In the genomic region with DNA sequence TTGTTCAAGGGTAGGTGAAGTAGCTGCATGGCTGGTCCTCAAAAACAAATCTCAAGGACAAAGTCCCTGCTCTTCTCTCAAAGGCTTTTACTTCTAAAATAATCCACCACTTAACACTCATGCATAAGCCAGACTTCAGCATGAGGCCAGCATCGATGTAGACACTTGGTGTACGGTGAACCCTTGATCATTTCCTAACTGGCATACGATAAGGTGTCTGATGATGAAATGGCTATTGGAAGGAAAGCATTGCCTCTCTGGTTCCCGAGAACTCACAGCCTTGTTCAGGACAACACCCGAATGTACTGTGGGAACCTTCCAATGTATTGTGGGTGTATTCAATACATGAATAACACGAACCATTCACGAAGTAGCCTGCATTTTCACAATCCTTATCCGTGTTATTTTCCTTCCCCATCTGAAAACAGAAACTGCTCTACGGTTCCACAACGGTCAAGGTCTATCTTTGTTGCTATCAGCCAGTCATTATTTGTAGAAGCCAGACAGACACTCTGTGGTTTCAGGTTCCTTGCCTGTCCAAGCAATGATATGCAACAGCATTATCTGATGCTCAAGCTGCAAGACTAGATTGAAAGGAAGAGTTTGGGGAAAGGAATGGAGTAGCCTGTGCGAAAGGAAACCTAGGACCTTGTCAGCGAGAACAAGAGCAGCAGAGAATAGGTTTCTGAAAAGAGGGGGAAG, we compare ENCODE assay signal across 26 mouse cellular contexts.
DNase-seq lines count a peak whose midpoint lies in the region; ATAC-seq and TF ChIP-seq lines count a peak whose summit lies in the region.
"Had no signal": no experiment of that assay in that cellular context is flagged by ENCODE, and none has a peak within 500 bp of the region (broad histone marks: within the 10 kb centered on the region; RNA-seq: fewer than 3 reads in every experiment).

No protein-coding gene starts in this region.

- ATAC-seq in liver, embryonic 14.5 days (ENCODE audit: insufficient read depth) = peak; percentile 63
- ATAC-seq in megakaryocyte progenitor cell, adult 5-6 weeks (replicated peaks; ENCODE audit: poor library complexity) = peak; percentile 93
- no peak for ATAC-seq in lung, postnatal 0 days
- ATAC-seq: forebrain, postnatal 0 days had no signal

- dilution Hi-C loops in CH12.LX (cut with MboI; ENCODE audit: extremely low pct_ligation_motif_present, extremely low pct_unique_long_range_greater_than_20kb, low sequenced_read_pairs) = no loop called here

- no peak overlapping the region for H3K9ac ChIP-seq in CH12.LX (ENCODE audit: insufficient read depth, low read depth)
- H3K9ac ChIP-seq in liver, embryonic 14.5 days (replicated peaks) = no peak overlapping the region
- H3K9ac ChIP-seq in lung, postnatal 0 days (replicated peaks; ENCODE audit: low read depth) = no peak overlapping the region
- H3K9ac ChIP-seq: embryonic facial prominence, embryonic 15.5 days; forebrain, postnatal 0 days; heart, embryonic 15.5 days; hindbrain, embryonic 14.5 days; limb, embryonic 15.5 days; neural tube, embryonic 12.5 days had no signal

- H3K4me1 ChIP-seq in CH12.LX (ENCODE audit: control insufficient read depth in 1 of 2, insufficient read depth in 2 of 2) = no peaks in the 10 kb centered on the region; a peak in 1 of 4 replicates
- peaks cover 0 to 6% of the 10 kb centered on the region in 2 experiments; a peak in 1 of 4 replicates for H3K4me1 ChIP-seq in liver, embryonic 14.5 days (replicated peaks; ENCODE audit: control insufficient read depth in 2 of 2, insufficient read depth in 2 of 2, low read length in 1 of 2)
- no peaks in the 10 kb centered on the region for H3K4me1 ChIP-seq in lung, postnatal 0 days (ENCODE audit: insufficient read depth, low read depth, low read length)
- H3K4me1 ChIP-seq: embryonic facial prominence, embryonic 15.5 days; heart, embryonic 15.5 days; limb, embryonic 15.5 days; neural tube, embryonic 12.5 days had no signal

- TF ChIP-seq EP300 in CH12.LX (IDR thresholded peaks at IDR 0.05; ENCODE audit: low read length) = no peak
- peak; percentile 65 for TF ChIP-seq EP300 in liver, embryonic 14.5 days (IDR thresholded peaks at IDR 0.05; ENCODE audit: low read depth)
- TF ChIP-seq EP300 in lung, postnatal 0 days (IDR thresholded peaks at IDR 0.05) = no peak

- H3K27ac ChIP-seq in CH12.LX (ENCODE audit: insufficient read depth, low read depth) = no peak overlapping the region
- no peak overlapping the region for H3K27ac ChIP-seq in liver, embryonic 14.5 days
- no peak overlapping the region for H3K27ac ChIP-seq in lung, postnatal 0 days (ENCODE audit: low read length)
- H3K27ac ChIP-seq: embryonic facial prominence, embryonic 15.5 days; heart, embryonic 15.5 days; hindbrain, embryonic 14.5 days; kidney, postnatal 0 days; limb, embryonic 15.5 days; macrophage; neural tube, embryonic 12.5 days; stomach, postnatal 0 days had no signal

- TF ChIP-seq CTCF in CH12.LX (conservative IDR thresholded peaks at IDR 0.05 in 1 of 2, IDR thresholded peaks at IDR 0.05 in 1 of 2; ENCODE audit: low read depth in 2 of 2, low read length in 2 of 2) = no peak
- TF ChIP-seq CTCF in liver, embryonic 14.5 days (IDR thresholded peaks at IDR 0.05; ENCODE audit: low read depth) = no peak
- no peak for TF ChIP-seq CTCF in lung, postnatal 0 days (IDR thresholded peaks at IDR 0.05)

- no peak for DNase-seq in CH12.LX (ENCODE audit: extremely low read depth)
- peak; percentile 21 for DNase-seq in c-Kit-positive CD71-positive TER-119-negative erythroid progenitor cells, embryonic 14.5 days (ENCODE audit: low read depth)
- no peak for DNase-seq in liver, embryonic 14.5 days (ENCODE audit: low read depth in 3 of 3, low spot score in 3 of 3)
- no peak for DNase-seq in lung, postnatal 0 days (ENCODE audit: low spot score)
- DNase-seq in spleen, postnatal 10 days (ENCODE audit: low spot score in 2 of 2) = no peak
- no peak for DNase-seq in right cerebral cortex, postnatal 25 days
- DNase-seq: adrenal gland, postnatal 14 days; B cell, adult 2 months; cerebellum, adult 8-10 months; cerebellum, postnatal 36 days; forebrain, postnatal 0 days; gastrocnemius, postnatal 36 days; heart, postnatal 4 days; kidney, adult 2 months; left cerebral cortex, postnatal 4 days; midbrain, embryonic 14.5 days; thymus, adult 2 months had no signal

- no peak for TF ChIP-seq RAD21 in CH12.LX (IDR thresholded peaks at IDR 0.05; ENCODE audit: low read depth, low read length)

- H3K9me3 ChIP-seq in CH12.LX (replicated peaks; ENCODE audit: low read length) = no peaks in the 10 kb centered on the region
- H3K9me3 ChIP-seq in liver, embryonic 14.5 days (ENCODE audit: control insufficient read depth, low read length) = no peaks in the 10 kb centered on the region
- H3K9me3 ChIP-seq in lung, postnatal 0 days (ENCODE audit: low read length) = no peaks in the 10 kb centered on the region
- H3K9me3 ChIP-seq: embryonic facial prominence, embryonic 15.5 days; heart, embryonic 15.5 days; limb, embryonic 15.5 days; neural tube, embryonic 12.5 days had no signal

- no peaks in the 10 kb centered on the region for H3K27me3 ChIP-seq in CH12.LX (replicated peaks)
- H3K27me3 ChIP-seq in liver, embryonic 14.5 days (ENCODE audit: control insufficient read depth, insufficient read depth, low read length) = no peaks in the 10 kb centered on the region
- no peaks in the 10 kb centered on the region for H3K27me3 ChIP-seq in lung, postnatal 0 days (replicated peaks; ENCODE audit: insufficient read depth, low read length)
- H3K27me3 ChIP-seq: embryonic facial prominence, embryonic 15.5 days; heart, embryonic 15.5 days; limb, embryonic 15.5 days; neural tube, embryonic 12.5 days had no signal

- H3K4me2 ChIP-seq in CH12.LX (ENCODE audit: insufficient read depth, low read depth, poor library complexity, severe bottlenecking) = 0 out of 2 replicates have a peak overlapping the region, but pooled peaks have one; percentile 4
- peak overlapping the region; percentile 38 for H3K4me2 ChIP-seq in liver, embryonic 14.5 days (ENCODE audit: low read depth)
- no peak overlapping the region for H3K4me2 ChIP-seq in lung, postnatal 0 days (replicated peaks; ENCODE audit: low read depth, low read length)
- H3K4me2 ChIP-seq: embryonic facial prominence, embryonic 15.5 days; heart, embryonic 15.5 days; hindbrain, embryonic 14.5 days; limb, embryonic 15.5 days; neural tube, embryonic 12.5 days had no signal

- in situ Hi-C loops in CH12.LX (cut with MboI; ENCODE audit: low pct_ligation_motif_present, low pct_unique_long_range_greater_than_20kb, low sequenced_read_pairs) = no loop called here

- TF ChIP-seq POLR2A in CH12.LX (IDR thresholded peaks at IDR 0.05; ENCODE audit: low read depth, low read length) = no peak

- no peaks in the 10 kb centered on the region for H3K36me3 ChIP-seq in CH12.LX (replicated peaks in 1 of 2; ENCODE audit: control insufficient read depth in 1 of 2, insufficient read depth in 1 of 2, low read length in 1 of 2)
- H3K36me3 ChIP-seq in liver, embryonic 14.5 days (replicated peaks; ENCODE audit: control insufficient read depth, insufficient read depth, low read depth) = no peaks in the 10 kb centered on the region
- no peaks in the 10 kb centered on the region for H3K36me3 ChIP-seq in lung, postnatal 0 days (ENCODE audit: insufficient read depth, low read length)
- H3K36me3 ChIP-seq: embryonic facial prominence, embryonic 15.5 days; heart, embryonic 15.5 days; neural tube, embryonic 12.5 days had no signal

- no peak overlapping the region for H3K4me3 ChIP-seq in CH12.LX (replicated peaks in 1 of 3; ENCODE audit: low read depth in 2 of 3, low read length in 2 of 3, poor library complexity in 1 of 3)
- H3K4me3 ChIP-seq in liver, embryonic 14.5 days (ENCODE audit: insufficient read depth in 1 of 2, low read depth in 2 of 2, low read length in 2 of 2) = no peak overlapping the region
- H3K4me3 ChIP-seq in lung, postnatal 0 days (ENCODE audit: low read depth, low read length) = no peak overlapping the region
- H3K4me3 ChIP-seq: embryonic facial prominence, embryonic 15.5 days; heart, embryonic 15.5 days; limb, embryonic 15.5 days; neural tube, embryonic 12.5 days had no signal

- H3K79me2 ChIP-seq in CH12.LX (replicated peaks; ENCODE audit: control insufficient read depth, extremely low read depth, insufficient read depth, poor library complexity, severe bottlenecking) = no peaks in the 10 kb centered on the region

- WGBS in liver, embryonic 14.5 days (ENCODE audit: insufficient replicate concordance) = 18% methylated on average over 12 of the region's 12 CpGs
- 82% methylated on average over 12 of the region's 12 CpGs for WGBS in lung, postnatal 0 days

TF ChIP-seq in CH12.LX, 34 proteins besides CTCF, POLR2A, EP300 and RAD21:
- no peak for TF ChIP-seq UBTF (IDR thresholded peaks at IDR 0.05; ENCODE audit: low read depth, low read length)
- no peak for TF ChIP-seq MXI1 (IDR thresholded peaks at IDR 0.05; ENCODE audit: low read depth, low read length)
- no peak for TF ChIP-seq NRF1 (IDR thresholded peaks at IDR 0.05; ENCODE audit: low read depth, low read length)
- no peak for TF ChIP-seq MYC (IDR thresholded peaks at IDR 0.05; ENCODE audit: low read depth, low read length)
- TF ChIP-seq HCFC1 (IDR thresholded peaks at IDR 0.05; ENCODE audit: low read depth, low read length) = no peak
- no peak for TF ChIP-seq GABPA (IDR thresholded peaks at IDR 0.05; ENCODE audit: insufficient replicate concordance, low read depth, low read length)
- TF ChIP-seq ZMIZ1 (IDR thresholded peaks at IDR 0.05; ENCODE audit: low read depth, low read length) = no peak
- no peak for TF ChIP-seq CHD2 (IDR thresholded peaks at IDR 0.05; ENCODE audit: low read length)
- TF ChIP-seq ZC3H11A (IDR thresholded peaks at IDR 0.05; ENCODE audit: low read depth, low read length) = no peak
- TF ChIP-seq PAX5 (IDR thresholded peaks at IDR 0.05; ENCODE audit: low read length) = no peak
- TF ChIP-seq TCF12 (IDR thresholded peaks at IDR 0.05; ENCODE audit: low read depth, low read length) = no peak
